Mouse (Mus musculus) olfactory bulb, adult 2 months (tissue): ENCODE data around the gene Olfr1098.

Source experiments
- CTCF ChIP-seq: fragments of 200-500 bp; IDR thresholded peaks from 2 replicates; pipeline ENCODE4 v1.5.1; 2012; ENCODE audit warnings: low read depth, mild to moderate bottlenecking, low read length, moderate library complexity; ENCODE audit not compliant: insufficient read depth
- POLR2A ChIP-seq: fragments of 200-500 bp; IDR thresholded peaks from 2 replicates; pipeline ENCODE4 v1.6.1; 2012; ENCODE audit warnings: mild to moderate bottlenecking, low read depth, low read length, moderate library complexity; ENCODE audit not compliant: insufficient read depth

- TF ChIP-seq POLR2A (no peak), CTCF (no peak)
Observed at GRCm38 (mm10) chr2:86905647-86906046, 18.7 kb downstream of the Olfr1098 start.
